Mouse (Mus musculus): ENCODE measurements at regions not wholly inside any gene's neighbourhood (a gene's known extent, or its start where the extent isn't known, plus 50 kb on each side); places are given as distances from the start of the nearest gene placed in this dataset.

DNA sequence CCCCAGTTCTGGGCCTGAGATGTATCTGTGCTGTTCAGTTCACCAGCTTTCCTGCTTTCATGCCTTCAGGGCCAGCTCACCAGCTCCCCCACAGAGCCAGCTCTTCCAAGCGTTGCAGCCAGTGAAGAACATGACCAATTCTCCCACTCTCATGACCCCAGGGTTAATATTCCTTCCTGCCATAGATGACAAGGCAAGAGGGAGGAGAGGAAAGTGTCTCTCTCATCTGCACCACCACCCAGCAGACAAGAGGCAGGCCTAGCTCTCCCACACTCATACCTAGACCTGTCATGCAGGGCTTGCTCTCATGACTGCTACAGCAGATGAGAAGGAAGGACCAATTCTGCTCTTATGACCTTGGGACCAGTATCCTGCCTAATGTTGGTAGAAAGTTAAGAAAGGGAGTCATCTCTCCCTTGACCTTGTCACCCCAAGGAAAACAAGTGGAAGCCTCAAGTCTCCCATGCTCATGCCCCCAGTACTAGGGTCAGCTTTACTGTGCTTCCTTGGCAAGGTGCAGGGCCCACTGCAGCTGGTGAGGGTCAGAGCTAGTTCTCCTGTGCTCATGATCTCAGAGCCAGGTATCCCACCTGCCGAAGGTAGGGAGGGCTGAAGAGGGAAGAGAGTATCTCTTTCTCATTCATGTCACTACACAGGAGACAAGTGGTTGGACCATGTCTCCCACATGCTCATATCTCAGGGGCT, 404.0 kb downstream of the Elavl2 start:
- TF ChIP-seq CTCF (IDR thresholded peaks at IDR 0.05; ENCODE audit: low read depth), result no peak
- no peak for TF ChIP-seq EP300 (IDR thresholded peaks at IDR 0.05; ENCODE audit: low read depth)

Measured in liver, embryonic 14.5 days (tissue).